Mouse (Mus musculus) spleen, postnatal 14 days (tissue): ENCODE measurements around the gene Coro2b.

Experiments used
- DNase-seq, 2 experiments: peaks; one replicate each; pipeline ENCODE4 v3.0.0; 2021 to 2022; ENCODE audit warnings: low spot score in 2 of 2

The Coro2b gene

GRCm38 (mm10) chr9:62437446-62437845 lies 99.4 kb downstream of the Coro2b start:
- DNase-seq, result no peak

- DNase-seq, result no peak
These were observed 101.1 kb downstream of the Coro2b start for GRCm38 (mm10) chr9:62435613-62436318.

- DNase-seq, result no peak
These were observed 104.4 kb downstream of the Coro2b start for GRCm38 (mm10) chr9:62432261-62433060.

- no peak for DNase-seq
These were observed 106.1 kb downstream of the Coro2b start for GRCm38 (mm10) chr9:62430741-62431140.

GRCm38 (mm10) chr9:62427010-62427409 lies 109.8 kb downstream of the Coro2b start:
- no peak for DNase-seq

GRCm38 (mm10) chr9:62426531-62426930 lies 110.3 kb downstream of the Coro2b start:
- no peak for DNase-seq

GRCm38 (mm10) chr9:62426021-62426420 lies 110.8 kb downstream of the Coro2b start:
- DNase-seq, result no peak

GRCm38 (mm10) chr9:62425265-62425664 lies 111.6 kb downstream of the Coro2b start:
- no peak for DNase-seq

GRCm38 (mm10) chr9:62423871-62424270 lies 113.0 kb downstream of the Coro2b start:
- DNase-seq, result no peak

GRCm38 (mm10) chr9:62422926-62423325 lies 113.9 kb downstream of the Coro2b start:
- no peak for DNase-seq

GRCm38 (mm10) chr9:62421911-62422310 lies 114.9 kb downstream of the Coro2b start:
- DNase-seq, result no peak

- DNase-seq, result peak; percentile 44 to 50
These were observed 115.8 kb downstream of the Coro2b start for GRCm38 (mm10) chr9:62421027-62421426.

- DNase-seq, result no peak
These were observed 116.5 kb downstream of the Coro2b start for GRCm38 (mm10) chr9:62420261-62420917.

- DNase-seq, result no peak
These were observed 118.1 kb downstream of the Coro2b start for GRCm38 (mm10) chr9:62418742-62419141.

GRCm38 (mm10) chr9:62407357-62408146 lies 129.3 kb downstream of the Coro2b start:
- DNase-seq, result no peak

GRCm38 (mm10) chr9:62406423-62407013 lies 130.3 kb downstream of the Coro2b start:
- no peak for DNase-seq

- no peak for DNase-seq
These were observed 135.3 kb downstream of the Coro2b start for GRCm38 (mm10) chr9:62401589-62401988.

GRCm38 (mm10) chr9:62400531-62401170 lies 136.2 kb downstream of the Coro2b start:
- DNase-seq, result no peak

GRCm38 (mm10) chr9:62394163-62394562 lies 142.7 kb downstream of the Coro2b start:
- DNase-seq, result no peak

GRCm38 (mm10) chr9:62393531-62393930 lies 143.3 kb downstream of the Coro2b start:
- no peak for DNase-seq

GRCm38 (mm10) chr9:62389735-62390134 lies 147.1 kb downstream of the Coro2b start:
- DNase-seq, result no peak
